Mouse (Mus musculus) gastrocnemius, postnatal 10 days (tissue): ENCODE measurements at regions not wholly inside any gene's neighbourhood (a gene's known extent, or its start where the extent isn't known, plus 50 kb on each side); places are given as distances from the start of the nearest gene placed in this dataset.

Source experiments
- DNase-seq: peaks from one replicate; pipeline ENCODE4 v3.0.0; 2021; ENCODE audit warnings: mixed read lengths

DNA sequence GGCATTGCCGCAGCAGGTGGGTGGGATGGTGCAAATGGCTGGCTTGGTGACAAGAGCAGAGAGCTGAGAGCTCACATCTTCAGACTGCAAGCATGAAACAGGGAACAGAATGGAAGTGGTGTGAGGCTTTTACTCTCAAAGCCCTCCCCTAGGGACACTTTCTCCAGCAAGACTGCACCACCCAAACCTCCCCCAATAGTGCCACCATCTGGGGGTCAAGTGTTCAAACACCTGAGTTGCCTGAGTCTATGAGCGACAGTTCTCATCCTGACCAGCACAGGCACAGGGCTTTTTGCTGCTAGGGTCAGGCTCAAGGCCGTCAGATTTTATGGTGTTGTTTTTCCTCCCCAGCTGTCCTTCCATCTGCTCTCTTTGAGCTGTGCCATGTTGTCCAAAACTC, 337.9 kb upstream of the Eif4g2 start:
- no peak for DNase-seq

DNA sequence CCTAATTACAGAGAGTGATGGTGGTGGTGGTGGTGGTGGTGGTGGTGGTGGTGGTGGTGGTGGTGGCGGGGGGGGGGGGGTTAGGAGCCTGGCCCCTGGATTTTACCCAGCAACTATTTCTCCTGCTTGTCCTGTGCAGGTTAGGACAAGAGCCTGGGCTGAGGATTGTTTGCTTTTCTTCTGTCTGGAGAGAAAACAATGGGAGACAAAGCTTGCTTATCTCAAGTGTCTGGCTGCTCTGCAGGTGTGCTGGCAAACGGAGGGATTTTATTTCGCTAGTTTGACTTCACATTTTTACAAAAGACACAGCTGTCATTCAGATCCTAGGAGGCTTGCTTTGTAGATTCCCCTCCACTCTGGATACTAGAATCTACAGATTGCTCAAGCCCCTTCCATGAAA, 334.9 kb upstream of the Eif4g2 start:
- DNase-seq, result no peak

DNA sequence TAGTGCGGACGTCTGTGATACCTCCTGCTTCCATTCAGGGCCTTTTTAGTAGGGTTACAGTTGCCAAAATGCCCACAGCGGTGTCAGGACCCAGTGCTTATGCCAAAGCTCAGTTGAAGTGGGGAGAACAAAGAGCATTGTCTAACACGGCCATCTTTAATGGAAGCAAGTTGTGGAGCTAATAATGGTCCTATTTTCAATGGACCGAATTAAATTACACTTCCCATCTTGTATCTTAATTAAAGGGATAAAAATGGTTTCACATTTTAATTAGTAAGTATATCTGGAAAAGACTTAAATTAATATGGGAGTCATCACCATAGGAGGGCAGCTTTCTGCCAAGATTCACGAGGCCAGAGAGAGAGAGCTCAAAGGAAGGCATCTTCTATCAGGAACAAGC, 333.2 kb upstream of the Eif4g2 start:
- no peak for DNase-seq

- no peak for DNase-seq
These were observed 330.9 kb upstream of the Eif4g2 start for GRCm38 (mm10) chr7:111413745-111414144.

- no peak for DNase-seq
These were observed 330.1 kb upstream of the Eif4g2 start for GRCm38 (mm10) chr7:111412957-111413356.

DNA sequence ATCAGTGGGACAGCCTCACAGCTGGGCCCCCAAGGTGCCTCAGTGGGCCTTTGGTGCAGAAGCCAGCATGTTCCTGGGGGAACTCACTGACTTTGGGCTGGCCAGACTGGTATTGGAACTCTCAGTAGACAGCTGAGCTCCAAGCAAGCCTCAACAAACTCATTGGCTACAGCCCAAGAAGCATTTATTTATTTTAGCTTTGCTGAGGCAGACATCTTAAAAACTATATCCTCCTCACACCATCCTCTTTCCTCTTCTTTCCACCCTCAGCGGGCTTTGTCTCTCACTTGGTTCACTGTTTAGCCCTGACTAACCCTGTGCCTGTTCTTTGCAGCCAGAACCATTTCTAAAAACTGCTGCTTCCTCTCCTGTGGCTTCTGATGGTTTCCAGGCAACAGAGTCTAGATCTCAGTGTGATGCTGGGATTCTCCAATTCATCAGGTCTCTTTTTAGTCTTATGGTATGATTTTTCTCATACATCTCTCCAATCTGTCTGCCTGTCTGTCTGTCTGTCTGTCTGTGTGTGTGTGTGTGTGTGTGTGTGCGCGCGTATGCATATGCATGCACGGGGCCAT, 328.6 kb upstream of the Eif4g2 start:
- DNase-seq, result no peak

DNA sequence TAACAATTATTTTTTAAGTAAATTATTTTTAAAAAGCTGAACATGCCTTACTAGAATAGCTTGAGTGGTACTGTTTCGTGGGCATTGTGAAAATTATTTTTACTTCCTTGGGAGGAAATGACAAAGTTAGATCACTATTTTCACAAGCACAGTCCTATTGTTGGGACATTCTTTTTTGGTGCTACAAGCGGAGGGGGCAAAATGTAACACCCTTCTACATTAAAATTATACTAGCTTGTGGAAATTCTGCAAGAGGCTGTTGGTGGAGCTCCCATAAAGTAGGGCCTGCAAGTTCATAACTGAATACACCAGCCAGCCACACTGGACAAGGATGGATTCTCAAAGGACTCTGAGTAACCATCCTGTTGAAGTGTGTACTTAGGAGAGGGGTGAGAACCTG, 313.1 kb upstream of the Eif4g2 start:
- no peak for DNase-seq

DNA sequence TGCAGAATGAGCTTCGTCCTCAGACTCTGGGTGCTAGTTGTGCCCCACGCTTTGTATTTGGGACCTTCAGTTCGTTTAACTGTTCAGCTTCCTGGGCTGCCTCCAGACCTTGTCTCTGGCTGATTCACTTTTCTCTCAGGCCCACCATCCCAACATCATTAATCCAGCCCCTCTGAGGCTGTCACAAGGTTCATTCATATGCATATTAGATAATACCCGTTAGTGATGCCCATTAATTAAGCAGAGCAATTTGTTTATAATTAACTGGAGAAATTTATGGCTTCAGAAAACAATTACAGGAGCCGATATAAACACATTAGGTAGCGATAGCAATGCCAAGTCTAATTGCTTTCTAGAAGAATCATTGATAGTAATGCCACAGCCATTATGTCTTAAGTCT, 312.3 kb upstream of the Eif4g2 start:
- no peak for DNase-seq

GRCm38 (mm10) chr7:111393846-111394245, 311.0 kb upstream of the Eif4g2 start:
- no peak for DNase-seq

GRCm38 (mm10) chr7:111389690-111390089, 306.9 kb upstream of the Eif4g2 start:
- no peak for DNase-seq

GRCm38 (mm10) chr7:111374534-111374933, 291.7 kb upstream of the Eif4g2 start:
- DNase-seq, result no peak

DNA sequence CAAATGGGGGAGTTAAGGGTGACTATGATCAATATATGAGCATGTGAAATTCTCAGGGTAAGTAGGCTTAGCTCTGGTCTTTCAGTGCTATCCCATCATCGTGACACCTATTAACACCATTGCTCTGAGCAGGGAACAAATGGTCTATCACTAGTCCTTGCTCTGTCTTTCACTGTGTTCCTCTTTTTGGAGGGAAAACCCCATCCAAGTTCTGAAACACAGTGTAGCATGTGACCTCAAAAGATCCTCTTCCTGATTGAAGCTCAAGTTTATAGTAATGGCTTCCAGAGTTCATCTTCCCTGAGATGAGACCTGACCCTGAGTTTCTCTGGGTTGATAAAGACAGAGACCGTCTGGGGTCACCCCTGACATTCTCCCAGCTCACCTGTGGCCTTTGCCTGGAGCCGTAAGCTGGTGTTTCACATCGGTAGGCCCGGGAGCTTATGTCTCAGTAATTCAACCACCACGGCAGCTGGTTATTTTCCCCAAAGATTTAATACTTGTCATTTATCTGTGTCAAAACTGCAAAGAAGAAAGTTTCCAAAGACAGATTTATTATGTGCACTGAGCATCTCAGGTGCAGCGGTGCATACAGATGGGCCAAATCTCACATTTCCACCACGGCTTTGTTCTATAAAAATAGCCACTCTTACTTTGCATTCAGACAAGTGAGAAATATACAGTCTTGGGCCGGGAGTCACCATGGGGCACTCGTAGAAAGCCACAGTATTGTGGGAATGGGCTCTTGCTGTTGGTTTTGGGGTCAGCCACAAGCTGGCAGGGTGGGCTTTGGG, 290.7 kb upstream of the Eif4g2 start:
- no peak for DNase-seq

DNA sequence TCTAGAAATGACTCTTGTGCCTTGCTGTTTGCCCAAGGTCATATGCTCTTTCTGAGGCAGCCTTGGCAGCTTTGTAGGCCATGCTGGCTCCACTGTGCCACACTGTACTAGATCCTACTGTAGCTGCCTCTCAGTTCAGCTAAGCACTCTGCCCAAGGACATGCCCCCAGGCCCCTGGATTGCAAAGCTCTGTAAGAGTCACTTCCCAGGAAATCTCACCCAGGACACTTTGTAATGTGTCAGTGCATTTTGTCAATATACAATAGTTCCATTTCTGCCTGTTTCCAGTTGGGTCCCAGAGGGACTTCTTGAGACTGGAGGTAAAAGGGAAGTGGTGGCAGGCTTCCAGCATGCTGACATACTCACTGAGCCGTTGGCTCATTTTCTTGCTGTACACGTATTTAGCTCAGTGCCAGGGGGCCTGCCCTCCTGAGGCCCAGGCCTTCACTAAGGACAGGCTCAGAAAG, 287.6 kb upstream of the Eif4g2 start:
- DNase-seq, result peak; percentile 15

DNA sequence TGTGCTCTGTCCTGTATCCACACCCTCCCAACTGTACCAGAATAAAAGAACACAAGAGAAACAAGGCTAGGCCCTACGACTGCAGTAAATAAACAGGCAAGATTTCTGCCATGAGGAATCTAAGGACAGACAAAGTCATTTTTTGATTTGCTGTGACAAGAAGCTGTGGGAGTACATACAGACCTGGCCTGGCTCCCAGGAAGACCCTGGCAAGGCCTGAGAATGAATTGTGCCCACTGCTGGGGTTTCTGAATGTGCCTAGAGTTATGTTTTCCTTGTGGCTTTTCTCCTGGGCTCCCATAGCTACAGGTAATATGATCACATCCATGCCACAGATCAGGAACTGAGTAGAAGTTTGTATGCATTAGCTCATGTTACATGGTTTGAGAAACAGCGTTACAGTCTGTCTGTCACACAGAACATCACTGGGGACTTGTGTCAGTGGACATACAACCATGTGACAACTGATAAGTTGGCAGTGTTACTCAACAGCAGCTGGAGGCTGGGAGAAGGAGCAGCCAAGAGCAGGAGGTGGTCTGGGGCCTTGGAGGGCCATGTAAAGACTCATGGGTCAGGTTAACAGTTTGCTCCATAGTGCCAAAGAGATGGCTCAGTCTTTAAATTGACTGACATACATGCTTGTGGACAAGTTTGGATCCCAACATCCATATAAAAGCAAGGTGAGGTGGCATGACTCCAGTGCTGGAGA, 285.6 kb upstream of the Eif4g2 start:
- no peak for DNase-seq

DNA sequence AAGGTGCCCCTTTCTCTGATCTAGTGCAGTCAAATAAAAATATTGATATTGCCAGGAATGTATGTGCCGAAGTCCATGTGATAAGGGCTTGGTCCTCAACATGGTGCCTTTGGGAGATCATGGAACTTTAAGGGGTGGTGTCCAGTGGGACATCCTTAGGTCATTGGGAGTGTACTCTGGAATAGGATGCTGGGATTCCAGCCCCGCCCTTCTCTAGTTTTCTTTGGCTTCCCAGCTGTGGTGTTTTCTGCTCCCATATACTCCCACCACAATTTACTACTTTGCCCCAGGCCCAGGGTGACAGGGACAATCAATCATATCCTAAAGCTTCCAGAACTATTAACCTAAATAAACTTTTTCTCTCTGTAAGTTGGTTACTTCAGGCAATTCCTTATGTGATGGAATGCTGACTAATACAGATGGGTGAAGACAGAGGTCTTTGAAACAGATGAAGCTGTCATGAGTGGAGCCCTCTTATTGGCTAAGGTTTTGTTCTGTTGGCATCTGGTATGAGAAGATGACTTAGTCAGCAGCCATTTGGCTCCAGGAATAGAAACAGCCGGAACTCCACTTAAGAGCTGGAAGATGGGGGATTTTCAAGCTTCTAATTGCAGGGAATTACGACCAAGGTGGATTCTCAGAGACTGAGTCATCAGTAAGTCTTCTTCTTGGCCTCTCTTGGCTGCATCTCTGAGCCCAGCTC, 284.3 kb upstream of the Eif4g2 start:
- DNase-seq, result no peak

GRCm38 (mm10) chr7:111365384-111365783, 282.6 kb upstream of the Eif4g2 start:
- DNase-seq, result no peak

DNA sequence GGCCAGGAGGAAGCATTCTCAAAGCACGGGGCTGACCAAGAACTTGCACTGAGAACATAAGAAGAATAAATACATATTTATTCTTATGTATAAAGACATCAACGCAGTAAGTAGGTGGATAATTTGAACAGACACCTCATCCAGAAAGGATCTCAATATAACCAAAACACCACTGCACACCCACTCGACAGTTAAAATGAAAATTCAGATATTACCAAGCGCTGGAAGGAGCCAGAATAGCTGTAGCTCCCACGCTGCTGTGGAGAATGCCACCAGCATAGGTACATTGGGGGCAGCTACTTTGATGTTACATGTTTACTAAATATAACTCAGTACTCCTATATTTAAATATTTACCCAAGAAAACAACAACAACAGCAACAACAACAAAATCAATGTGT, 280.4 kb upstream of the Eif4g2 start:
- DNase-seq, result no peak

DNA sequence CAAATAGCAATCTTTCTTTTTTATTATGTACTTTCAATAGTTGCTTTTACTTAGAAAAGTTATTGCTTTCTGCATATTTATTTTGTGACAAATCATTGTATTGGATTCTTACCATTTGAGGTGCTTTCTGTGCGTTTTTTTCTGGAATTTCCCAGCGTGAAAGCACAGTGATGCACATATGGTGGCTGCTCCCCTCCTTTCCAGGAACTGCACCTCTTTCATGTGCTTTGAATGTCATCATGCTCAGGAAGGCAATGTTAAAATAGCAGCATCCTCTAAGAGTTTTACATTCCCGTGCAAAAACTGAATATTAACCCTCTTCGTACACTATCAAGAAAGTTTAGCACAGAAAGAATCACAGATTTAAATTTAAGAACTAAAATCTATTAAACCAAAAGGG, 279.8 kb upstream of the Eif4g2 start:
- DNase-seq, result no peak

DNA sequence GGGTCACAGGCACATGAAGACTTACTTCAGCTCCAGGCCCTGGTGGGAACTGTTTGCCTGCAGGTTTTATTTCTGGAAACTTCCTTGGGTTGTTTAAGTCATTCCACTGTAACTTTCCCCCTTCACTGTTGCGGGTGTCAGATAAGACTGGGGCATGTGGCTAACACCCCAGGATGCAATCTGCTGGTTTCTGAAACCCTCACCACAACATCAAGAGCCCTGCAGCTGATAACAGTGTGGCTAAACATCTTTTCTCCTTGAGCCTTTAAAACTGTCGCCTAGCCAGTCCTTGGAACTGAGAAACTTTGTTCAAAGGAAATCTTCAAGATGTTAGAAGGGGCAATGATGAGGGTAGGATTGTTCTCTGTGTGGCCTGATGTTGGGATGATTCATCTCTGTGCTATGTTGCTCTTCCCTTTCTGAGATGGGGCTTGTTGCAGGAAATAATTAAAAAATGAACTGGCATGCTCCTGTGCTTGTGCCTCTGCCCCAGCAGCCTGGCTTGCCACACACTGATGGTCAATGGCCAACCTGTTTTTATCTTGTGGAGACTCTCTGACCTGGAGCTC, 272.3 kb upstream of the Eif4g2 start:
- no peak for DNase-seq

DNA sequence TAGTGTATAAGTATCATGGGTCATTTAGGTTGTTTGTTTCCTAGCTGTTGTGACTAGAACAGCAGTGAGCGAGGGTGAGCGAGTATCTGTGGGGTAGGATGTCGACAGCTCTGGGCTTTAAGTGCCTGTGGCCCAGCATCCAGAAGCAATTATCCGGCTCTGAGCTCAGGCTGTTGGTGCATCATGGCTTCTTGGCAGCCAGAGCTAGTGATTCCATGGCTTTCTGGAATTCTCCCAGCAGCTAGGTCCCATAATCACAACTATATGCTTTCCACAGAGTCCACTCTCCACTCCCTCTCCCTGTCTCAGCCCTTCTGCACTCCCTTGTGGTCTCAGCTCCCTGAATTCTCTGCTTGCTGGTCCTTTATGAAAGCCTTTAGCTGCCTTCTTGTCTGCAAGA, 271.2 kb upstream of the Eif4g2 start:
- no peak for DNase-seq

- DNase-seq, result no peak
These were observed 269.3 kb upstream of the Eif4g2 start for GRCm38 (mm10) chr7:111352176-111352575.

DNA sequence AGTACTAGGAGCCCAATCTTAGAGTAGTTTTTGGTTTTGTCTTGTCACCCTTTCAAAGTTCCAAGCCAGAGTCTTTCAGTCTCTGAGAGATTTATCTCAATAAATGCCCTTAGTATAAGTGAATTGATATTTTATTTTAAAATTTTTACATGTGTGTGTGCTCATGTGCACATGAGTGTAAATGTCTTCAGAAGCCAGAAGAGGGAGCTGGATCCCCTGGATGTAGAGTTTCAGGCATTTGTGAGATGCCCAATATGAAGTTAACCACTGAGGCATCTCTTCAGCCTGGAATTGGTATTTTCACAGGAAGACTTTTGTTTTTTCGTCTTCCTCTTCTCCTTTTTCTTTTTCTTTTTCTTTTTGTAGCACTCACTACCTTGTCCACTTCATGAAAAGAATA, 262.3 kb upstream of the Eif4g2 start:
- DNase-seq, result no peak

DNA sequence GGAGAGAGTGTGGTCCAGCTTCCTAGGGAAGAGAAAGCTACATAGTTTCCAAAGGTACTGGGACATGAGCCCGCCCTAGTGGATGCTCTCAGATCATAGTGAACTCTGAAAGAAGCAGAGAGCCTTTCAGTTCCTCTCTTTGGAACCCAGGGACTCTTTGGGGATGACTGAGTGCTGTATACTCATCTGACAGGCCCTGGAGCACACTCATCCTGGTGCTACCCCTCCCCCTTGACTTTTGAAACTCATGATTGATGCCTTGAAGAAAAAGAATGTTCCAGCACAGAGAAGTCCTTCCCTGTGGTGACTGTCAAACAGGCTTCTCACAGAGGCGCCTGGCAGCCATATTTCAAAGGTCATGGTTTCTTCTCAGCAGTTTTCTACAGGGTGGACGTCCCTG, 254.2 kb upstream of the Eif4g2 start:
- no peak for DNase-seq
